Mouse (Mus musculus) thymus, adult 2 months (tissue): Measurements from ENCODE around the gene Gm39566. TPM values are rescaled to one million over a fixed set of nuclear protein-coding genes. Genes with fewer than 3 reads are reported as not detected.

Experiments
- DNase-seq: peaks from one replicate; pipeline ENCODE4 v3.0.0; 2021
- H3K27ac ChIP-seq: fragments of 200-500 bp; 2 replicates; pipeline ENCODE4 v1.5.1; 2012; ENCODE audit warnings: low read length, control low read depth; ENCODE audit not compliant: control insufficient read depth, insufficient read depth
- H3K27me3 ChIP-seq: fragments of 200-500 bp; 2 replicates; pipeline ENCODE4 v1.6.1; 2012; ENCODE audit warnings: mild to moderate bottlenecking, low read length, moderate library complexity, mixed read lengths; ENCODE audit not compliant: control insufficient read depth, insufficient read depth
- H3K36me3 ChIP-seq: fragments of 200-500 bp; 2 replicates; pipeline ENCODE4 v1.6.1; 2012; ENCODE audit warnings: mild to moderate bottlenecking, low read length, moderate library complexity; ENCODE audit not compliant: control insufficient read depth, insufficient read depth
- H3K4me1 ChIP-seq: fragments of 200-500 bp; replicated peaks from 2 replicates; pipeline ENCODE4 v1.6.1; 2012; ENCODE audit warnings: low read length; ENCODE audit not compliant: control insufficient read depth, insufficient read depth
- H3K4me3 ChIP-seq: fragments of 200-500 bp; 2 replicates; pipeline ENCODE4 v1.5.1; 2012; ENCODE audit warnings: mild to moderate bottlenecking, low read length, control low read depth, moderate library complexity; ENCODE audit not compliant: control insufficient read depth, insufficient read depth
- CTCF ChIP-seq: fragments of 200-500 bp; IDR thresholded peaks from 2 replicates; pipeline ENCODE4 v1.5.1; 2012; ENCODE audit warnings: mild to moderate bottlenecking, control low read depth, low read length, moderate library complexity, borderline replicate concordance; ENCODE audit not compliant: control insufficient read depth, poor library complexity, insufficient read depth; ENCODE audit errors: extremely low read depth
- POLR2A ChIP-seq: fragments of 200-500 bp; IDR thresholded peaks from 2 replicates; pipeline ENCODE4 v1.6.1; 2012; ENCODE audit warnings: mild to moderate bottlenecking, low read length, control low read depth, moderate library complexity; ENCODE audit not compliant: control insufficient read depth, poor library complexity, insufficient read depth; ENCODE audit errors: extremely low read depth
- WGBS: fragments of 180-500 bp; shearing (Covaris S2); methylation state at CpG from one replicate; pipeline ENCODE4 v1.1.7; 2018; 5-methylcytosine and 5-hydroxymethylcytosine counted together
- polyA plus RNA-seq: library from polyadenylated mRNA; depleted of rRNA; stranded (reverse); fragments of >200 nt; gene quantifications from 2 replicates; pipeline ENCODE4 v1.2.3, GENCODE M21; 2012; rRNA removed

The Gm39566 gene
- polyA plus RNA-seq, 1 experiment, result 0.05 TPM

GRCm38 (mm10) chr11:69766126-69766609, 48.9 kb downstream of the Gm39566 start:
- no peaks in the 10 kb centered on the region for H3K36me3 ChIP-seq
- TF ChIP-seq CTCF (0 out of 2 replicates have a peak, but pooled peaks have one; percentile 10), POLR2A (peak; percentile 12; the same call in 1 of the 2 replicates)
- H3K4me3 ChIP-seq, result peak overlapping the region; percentile 89
- DNase-seq, result peak; percentile 88
- WGBS, result under 1% methylated on average over 37 of the region's 37 CpGs
- H3K27ac ChIP-seq, result peak overlapping the region; percentile 63
- peaks cover 26% of the 10 kb centered on the region for H3K4me1 ChIP-seq
- no peaks in the 10 kb centered on the region for H3K27me3 ChIP-seq

GRCm38 (mm10) chr11:69765221-69766125, 49.6 kb downstream of the Gm39566 start, which contains the start of gene Zbtb4:
Gene Zbtb4 (plus strand): TSS chr11:69765912.
- Histone ChIP-seq H3K27ac (peak within 1 kb of the TSS; percentile 72), H3K27me3 (no peaks in the 10 kb centered on the region), H3K4me1 (peaks cover 26% of the 10 kb centered on the region), H3K36me3 (no peaks in the 10 kb centered on the region), H3K4me3 (peak within 1 kb of the TSS; percentile 89)
- TF ChIP-seq CTCF (no peak), POLR2A (peak; percentile 15)
- 17% methylated on average over 46 of the region's 55 CpGs for WGBS
- DNase-seq, result peak; percentile 49

GRCm38 (mm10) chr11:69763551-69763950, 51.5 kb downstream of the Gm39566 start:
- Histone ChIP-seq H3K27me3 (no peaks in the 10 kb centered on the region), H3K36me3 (no peaks in the 10 kb centered on the region), H3K27ac (no peak overlapping the region), H3K4me1 (peaks cover 31% of the 10 kb centered on the region), H3K4me3 (no peak overlapping the region)
- 92% methylated on average over 7 of the region's 7 CpGs for WGBS
- TF ChIP-seq CTCF, result no peak
- TF ChIP-seq POLR2A, result no peak
- no peak for DNase-seq

GRCm38 (mm10) chr11:69761868-69762267, 53.2 kb downstream of the Gm39566 start, which contains the start of gene Slc35g3:
Gene Slc35g3 (minus strand): TSS chr11:69761968.
- no peak within 1 kb of the TSS for H3K27ac ChIP-seq
- WGBS, result 61% methylated on average over 1 of the region's 1 CpGs
- DNase-seq, result no peak
- H3K27me3 ChIP-seq, result no peaks in the 10 kb centered on the region
- TF ChIP-seq CTCF, result no peak
- no peak for TF ChIP-seq POLR2A
- no peaks in the 10 kb centered on the region for H3K36me3 ChIP-seq
- peaks cover 20% of the 10 kb centered on the region for H3K4me1 ChIP-seq
- no peak within 1 kb of the TSS for H3K4me3 ChIP-seq

Other genes with a start within 250 kb of the Gm39566 start
- 41.2 and 48.5 TPM in 2 replicates for gene Wrap53, start 235.0 kb downstream of the Gm39566 start, polyA plus RNA-seq
- gene Trp53, start 234.9 kb downstream of the Gm39566 start, polyA plus RNA-seq, result 266 and 303 TPM in 2 replicates
- gene Atp1b2, start 209.4 kb downstream of the Gm39566 start, polyA plus RNA-seq, result 3.4 and 4.2 TPM in 2 replicates
- not detected in 2 replicates for gene Shbg, start 197.4 kb downstream of the Gm39566 start, polyA plus RNA-seq
- 0.67 and 0.73 TPM in 2 replicates for gene Sat2, start 193.3 kb downstream of the Gm39566 start, polyA plus RNA-seq
- 94.1 and 96.0 TPM in 2 replicates for gene Fxr2, start 182.3 kb downstream of the Gm39566 start, polyA plus RNA-seq
- gene Sox15, start 160.0 kb downstream of the Gm39566 start, polyA plus RNA-seq, result 0.24 and 0.52 TPM in 2 replicates
- 174 and 178 TPM in 2 replicates for gene Mpdu1, start 152.7 kb downstream of the Gm39566 start, polyA plus RNA-seq
- 101 and 117 TPM in 2 replicates for gene Cd68, start 149.1 kb downstream of the Gm39566 start, polyA plus RNA-seq
- 669 and 722 TPM in 2 replicates for gene Eif4a1, start 142.9 kb downstream of the Gm39566 start, polyA plus RNA-seq
- 83.3 and 89.1 TPM in 2 replicates for gene Senp3, start 133.2 kb downstream of the Gm39566 start, polyA plus RNA-seq
- gene Tnfsf13, start 129.5 kb downstream of the Gm39566 start, polyA plus RNA-seq, result 2.2 and 3.0 TPM in 2 replicates
- gene Tnfsf12, start 119.4 kb downstream of the Gm39566 start, polyA plus RNA-seq, result 12.2 and 16.3 TPM in 2 replicates
- 2.7 and 3.4 TPM in 2 replicates for gene Tnfsfm13, start 119.2 kb downstream of the Gm39566 start, polyA plus RNA-seq
- gene Polr2a, start 56.7 kb downstream of the Gm39566 start, polyA plus RNA-seq, result 113 and 125 TPM in 2 replicates
- gene Slc35g3, start 53.3 kb downstream of the Gm39566 start, polyA plus RNA-seq, result 0.08 and 0.29 TPM in 2 replicates
- gene Zbtb4, start 49.4 kb downstream of the Gm39566 start, polyA plus RNA-seq, result 32.2 and 35.6 TPM in 2 replicates
- gene Chrnb1, start 19.4 kb downstream of the Gm39566 start, polyA plus RNA-seq, result 12.9 and 15.7 TPM in 2 replicates
- 1.7 and 2.4 TPM in 2 replicates for gene Fgf11, start 13.4 kb downstream of the Gm39566 start, polyA plus RNA-seq
- 4.7 and 5.1 TPM in 2 replicates for gene Tmem102, start 9.7 kb downstream of the Gm39566 start, polyA plus RNA-seq
- 0.22 TPM in 1 of 2 replicates, not detected in the other for gene Spem2, start 3.2 kb upstream of the Gm39566 start, polyA plus RNA-seq
- gene Spem1, start 6.9 kb upstream of the Gm39566 start, polyA plus RNA-seq, result 0.20 and 0.61 TPM in 2 replicates
- gene Nlgn2, start 22.5 kb upstream of the Gm39566 start, polyA plus RNA-seq, result 14.4 and 15.3 TPM in 2 replicates
- 160 and 224 TPM in 2 replicates for gene Tmem256, start 23.2 kb upstream of the Gm39566 start, polyA plus RNA-seq
- 132 and 142 TPM in 2 replicates for gene Plscr3, start 31.1 kb upstream of the Gm39566 start, polyA plus RNA-seq
- 2.6 and 3.1 TPM in 2 replicates for gene Tnk1, start 43.4 kb upstream of the Gm39566 start, polyA plus RNA-seq
- not detected in 2 replicates for gene Tmem95, start 62.7 kb upstream of the Gm39566 start, polyA plus RNA-seq
- gene Kctd11, start 66.1 kb upstream of the Gm39566 start, polyA plus RNA-seq, result 6.2 and 8.0 TPM in 2 replicates
- gene Acap1, start 80.2 kb upstream of the Gm39566 start, polyA plus RNA-seq, result 405 and 462 TPM in 2 replicates
- gene 2810408A11Rik, start 85.7 kb upstream of the Gm39566 start, polyA plus RNA-seq, result 7.1 and 10.2 TPM in 2 replicates
- gene Neurl4, start 85.8 kb upstream of the Gm39566 start, polyA plus RNA-seq, result 85.3 and 90.7 TPM in 2 replicates
- gene Gps2, start 98.6 kb upstream of the Gm39566 start, polyA plus RNA-seq, result 236 and 272 TPM in 2 replicates
- 618 and 719 TPM in 2 replicates for gene Eif5a, start 106.7 kb upstream of the Gm39566 start, polyA plus RNA-seq
- 20.0 and 49.6 TPM in 2 replicates for gene Ybx2, start 120.5 kb upstream of the Gm39566 start, polyA plus RNA-seq
- 36.3 and 58.9 TPM in 2 replicates for gene Slc2a4, start 132.9 kb upstream of the Gm39566 start, polyA plus RNA-seq
- 6.0 and 6.5 TPM in 2 replicates for gene Cldn7, start 149.5 kb upstream of the Gm39566 start, polyA plus RNA-seq
- 133 and 148 TPM in 2 replicates for gene Ctdnep1, start 165.9 kb upstream of the Gm39566 start, polyA plus RNA-seq
- gene Elp5, start 167.2 kb upstream of the Gm39566 start, polyA plus RNA-seq, result 69.4 and 75.3 TPM in 2 replicates
- 270 and 395 TPM in 2 replicates for gene Gabarap, start 175.8 kb upstream of the Gm39566 start, polyA plus RNA-seq
- 36.5 and 43.4 TPM in 2 replicates for gene Phf23, start 180.5 kb upstream of the Gm39566 start, polyA plus RNA-seq
- gene Dvl2, start 185.3 kb upstream of the Gm39566 start, polyA plus RNA-seq, result 52.4 and 55.7 TPM in 2 replicates
- gene Acadvl, start 200.1 kb upstream of the Gm39566 start, polyA plus RNA-seq, result 88.5 and 110 TPM in 2 replicates
- gene Dlg4, start 201.6 kb upstream of the Gm39566 start, polyA plus RNA-seq, result 71.7 and 72.1 TPM in 2 replicates
- gene Asgr1, start 238.8 kb upstream of the Gm39566 start, polyA plus RNA-seq, result 1.3 TPM in 1 of 2 replicates, not detected in the other